Mouse (Mus musculus): ENCODE results near the gene Sncb. TPM values are rescaled to one million over a fixed set of nuclear protein-coding genes. Genes with fewer than 3 reads are reported as not detected.

Sncb gene
- polyA plus RNA-seq, 1 experiment from 2014 or later = not detected

GRCm38 (mm10) chr13:54714996-54715395, 51.4 kb downstream of the Sncb start:
- Histone ChIP-seq H3K36me3 (no peaks in the 10 kb centered on the region), H3K27me3 (ENCODE audit: low read depth, poor library complexity, severe bottlenecking) (no peaks in the 10 kb centered on the region), H3K9me3 (replicated peaks) (no peaks in the 10 kb centered on the region), H3K27ac (no peak overlapping the region), H3K4me1 (no peaks in the 10 kb centered on the region), H3K4me3 (no peak overlapping the region)
- 86% methylated on average over 10 of the region's 10 CpGs for WGBS
- DNase-seq (ENCODE audit: low spot score) = no peak

- 42% methylated on average over 4 of the region's 4 CpGs for WGBS
- Histone ChIP-seq H3K9me3 (replicated peaks) (no peaks in the 10 kb centered on the region), H3K4me3 (no peak overlapping the region), H3K4me1 (no peaks in the 10 kb centered on the region), H3K27me3 (ENCODE audit: low read depth, poor library complexity, severe bottlenecking) (no peaks in the 10 kb centered on the region), H3K27ac (no peak overlapping the region), H3K36me3 (no peaks in the 10 kb centered on the region)
- no peak for DNase-seq (ENCODE audit: low spot score)
Observed at GRCm38 (mm10) chr13:54714393-54714792, 52.0 kb downstream of the Sncb start.

GRCm38 (mm10) chr13:54710866-54711265, 55.5 kb downstream of the Sncb start:
- DNase-seq (ENCODE audit: low spot score) = no peak
- Histone ChIP-seq H3K27me3 (ENCODE audit: low read depth, poor library complexity, severe bottlenecking) (no peaks in the 10 kb centered on the region), H3K4me3 (no peak overlapping the region), H3K27ac (no peak overlapping the region), H3K4me1 (no peaks in the 10 kb centered on the region), H3K36me3 (no peaks in the 10 kb centered on the region), H3K9me3 (replicated peaks) (no peaks in the 10 kb centered on the region)
- 85% methylated on average over 3 of the region's 3 CpGs for WGBS

Other genes with a start within 250 kb of the Sncb start
- gene 4833439L19Rik, start 201.2 kb downstream of the Sncb start, polyA plus RNA-seq (2016; fragmentation: Nextera tagmentation; extraction: Ambion mirVana) = 198 TPM in 2 replicates
- gene Arl10, start 191.6 kb downstream of the Sncb start, polyA plus RNA-seq (2016; fragmentation: Nextera tagmentation; extraction: Ambion mirVana) = 28.8 and 31.5 TPM in 2 replicates
- gene Nop16, start 176.5 kb downstream of the Sncb start, polyA plus RNA-seq (2016; fragmentation: Nextera tagmentation; extraction: Ambion mirVana) = 112 and 143 TPM in 2 replicates
- 143 and 148 TPM in 2 replicates for gene Higd2a, start 176.4 kb downstream of the Sncb start, polyA plus RNA-seq (2016; fragmentation: Nextera tagmentation; extraction: Ambion mirVana)
- 8.5 and 12.3 TPM in 2 replicates for gene Cltb, start 155.3 kb downstream of the Sncb start, polyA plus RNA-seq (2016; fragmentation: Nextera tagmentation; extraction: Ambion mirVana)
- 75.7 and 87.7 TPM in 2 replicates for gene Faf2, start 144.8 kb downstream of the Sncb start, polyA plus RNA-seq (2016; fragmentation: Nextera tagmentation; extraction: Ambion mirVana)
- gene Rnf44, start 72.7 kb downstream of the Sncb start, polyA plus RNA-seq (2016; fragmentation: Nextera tagmentation; extraction: Ambion mirVana) = 104 and 135 TPM in 2 replicates
- 0.04 TPM in 1 of 2 replicates, not detected in the other for gene Cdhr2, start 65.1 kb downstream of the Sncb start, polyA plus RNA-seq (2016; fragmentation: Nextera tagmentation; extraction: Ambion mirVana)
- 0.24 and 0.54 TPM in 2 replicates for gene Gprin1, start 16.7 kb downstream of the Sncb start, polyA plus RNA-seq (2016; fragmentation: Nextera tagmentation; extraction: Ambion mirVana)
- gene Eif4e1b, start 17.4 kb upstream of the Sncb start, polyA plus RNA-seq (2016; fragmentation: Nextera tagmentation; extraction: Ambion mirVana) = not detected in 2 replicates
- gene Tspan17, start 22.8 kb upstream of the Sncb start, polyA plus RNA-seq (2016; fragmentation: Nextera tagmentation; extraction: Ambion mirVana) = 2.0 and 3.3 TPM in 2 replicates
- 1.3 and 1.6 TPM in 2 replicates for gene Unc5a, start 182.8 kb upstream of the Sncb start, polyA plus RNA-seq (2016; fragmentation: Nextera tagmentation; extraction: Ambion mirVana)